Mouse (Mus musculus) adrenal gland (tissue): Measurements from ENCODE around the gene Top2a.

Source experiments
- intact Hi-C: fragments of 180-260 bp; cut with DNase I; formaldehyde crosslinking; loops from one replicate; pipeline ENCODE4 v1.15.1; 2025
- long read RNA-seq, 2 experiments: library from polyadenylated mRNA; unstranded; transcript quantifications; one replicate each; pipeline ENCODE4 v2.0.0; 2020; ENCODE audit warnings: borderline replicate concordance in 1 of 2; ENCODE audit not compliant: insufficient replicate concordance in 1 of 2

Gene Top2a
- long read RNA-seq, experiment 1, partial matches to known transcripts, result 1 of 1 reads
- long read RNA-seq, experiment 1, other reads (novel, unspliced or antisense), result 0 of 1 reads
- long read RNA-seq, experiment 2, partial matches to known transcripts, result 2 of 2 reads
- long read RNA-seq, experiment 2, other reads (novel, unspliced or antisense), result 0 of 2 reads

DNA sequence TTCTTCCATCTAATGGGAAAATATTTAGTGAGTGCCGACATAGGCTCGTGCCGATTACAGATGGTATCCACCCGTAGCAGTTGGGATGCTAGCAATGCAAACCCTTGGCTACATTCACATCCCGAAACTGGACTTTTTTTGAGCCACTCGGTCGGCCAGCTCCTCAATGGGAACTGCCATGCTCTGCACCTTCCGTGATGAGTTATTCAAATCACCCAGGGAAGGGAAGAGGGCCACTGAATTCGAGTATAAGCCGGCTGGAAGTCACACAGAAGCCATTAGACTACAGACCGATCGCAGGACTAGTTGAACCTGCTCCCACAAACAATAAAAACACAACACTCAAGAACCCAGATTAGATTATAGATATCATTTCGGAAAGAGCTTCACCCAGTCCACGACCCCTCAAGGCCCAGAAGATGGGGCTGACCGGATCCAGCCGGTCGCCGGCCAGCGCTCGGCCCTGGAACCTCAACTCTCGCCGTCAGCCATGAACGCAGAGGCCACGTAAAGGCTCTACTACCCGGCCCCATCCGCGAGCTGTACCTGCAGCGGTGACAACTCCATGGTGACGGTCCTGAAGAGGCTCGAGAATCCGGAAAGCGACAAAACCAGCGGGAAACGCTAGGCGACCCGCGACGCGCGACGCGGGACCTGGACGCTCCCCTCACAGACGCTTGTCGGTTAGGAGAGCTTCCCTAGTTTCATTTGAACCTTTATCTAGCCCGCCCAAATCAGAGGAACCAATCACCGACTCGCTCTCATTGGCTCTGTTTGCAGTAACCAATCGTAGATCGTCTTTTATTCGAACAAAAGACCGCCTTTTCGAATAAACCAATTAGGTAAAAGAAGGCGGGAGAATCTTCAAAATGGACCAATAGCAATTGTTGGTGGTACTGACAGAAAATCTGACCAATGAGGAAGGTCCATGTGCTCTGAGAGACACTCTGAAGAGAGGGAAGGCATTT lies at the start of gene Top2a:
Top2a (minus strand) TSS at position 690 of the 968 bp plus-strand sequence.
- intact Hi-C loops, result no loop called here

DNA sequence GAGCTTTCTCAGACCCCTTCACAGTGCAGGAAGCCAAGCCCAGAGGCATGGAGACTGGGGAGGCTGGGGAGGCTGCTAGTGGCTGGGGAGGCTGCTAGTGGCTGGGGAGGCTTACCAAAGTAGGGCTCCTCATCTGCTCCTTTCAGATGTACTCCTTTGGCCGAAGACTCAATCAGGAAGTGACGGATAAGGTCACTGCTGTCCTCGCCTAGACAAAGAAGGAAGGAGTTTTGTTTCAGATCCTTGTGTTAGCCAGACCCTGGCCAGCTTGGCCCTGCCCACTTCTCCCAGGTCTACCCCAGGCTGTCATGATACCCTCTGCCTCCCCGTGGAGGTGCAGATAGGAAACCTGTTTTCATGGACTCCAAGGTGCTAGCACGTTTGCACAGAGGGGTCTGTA lies 49.8 kb upstream of the Top2a start:
- intact Hi-C loops, result no loop called here

DNA sequence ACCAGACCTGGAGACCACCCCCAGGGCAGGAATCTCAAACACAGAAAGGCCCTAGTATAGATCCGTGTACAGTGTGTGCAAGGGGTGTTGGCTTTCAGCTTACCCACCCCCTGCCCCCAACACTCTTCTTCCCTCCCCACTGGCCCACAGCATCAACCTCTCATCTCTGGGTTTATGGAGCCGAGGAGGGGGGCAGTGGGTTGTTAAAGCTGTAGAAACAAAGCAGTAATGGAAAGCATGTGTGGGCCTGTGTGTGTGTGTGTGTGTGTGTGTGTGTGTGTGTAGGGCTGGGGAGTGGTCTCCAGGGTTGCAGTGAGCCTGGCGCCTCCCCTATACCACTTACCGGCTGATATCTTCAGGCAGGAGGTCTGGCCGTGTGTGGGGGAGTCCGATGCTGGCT lies 47.9 kb upstream of the Top2a start:
- intact Hi-C loops, result no loop called here

DNA sequence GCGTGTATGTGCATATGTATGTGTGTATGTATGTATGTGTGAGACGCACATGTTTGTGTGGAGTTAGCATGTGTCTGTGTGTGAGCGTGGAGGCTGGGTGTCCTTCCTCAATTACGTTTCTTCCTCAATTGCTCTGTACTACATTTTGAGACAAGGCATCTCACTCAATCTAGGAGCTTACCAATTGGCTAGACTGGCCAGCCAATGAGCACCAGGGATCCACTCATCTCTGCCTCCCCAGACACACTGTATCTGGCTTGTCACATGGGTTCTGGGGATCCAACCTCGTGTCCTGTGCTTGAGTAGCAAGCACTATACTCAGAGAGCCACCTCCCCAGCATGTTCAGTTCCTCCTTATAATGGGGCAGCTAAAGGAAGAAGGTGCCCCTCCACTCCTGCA lies 44.5 kb upstream of the Top2a start:
- intact Hi-C loops, result loop anchor here (5.0 kb wide), 1 partner anchor 74 kb away; no protein-coding TSS in a partner anchor

DNA sequence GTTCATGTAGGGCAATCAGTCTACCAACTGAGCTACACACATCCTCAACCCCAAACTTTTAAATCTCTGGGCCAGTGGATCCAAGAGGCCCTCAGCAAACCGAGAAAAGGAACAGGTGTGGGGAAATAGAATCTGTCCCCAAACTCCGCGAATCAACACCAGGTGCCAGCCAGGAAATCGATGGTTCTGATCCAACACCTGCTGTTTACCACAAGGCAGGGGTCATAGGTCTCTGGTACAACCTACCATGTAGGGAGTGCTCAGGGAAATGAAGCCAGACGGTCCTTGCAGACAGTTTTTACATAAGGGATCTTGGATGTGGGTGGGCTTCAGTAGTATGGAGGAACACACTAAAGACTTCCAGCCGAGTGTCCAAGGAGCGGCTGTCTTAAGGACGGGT lies 43.6 kb upstream of the Top2a start:
- intact Hi-C loops, result loop anchor here (2.0 to 5.0 kb wide), 2 partner anchors 29 to 75 kb away; no protein-coding TSS in a partner anchor

DNA sequence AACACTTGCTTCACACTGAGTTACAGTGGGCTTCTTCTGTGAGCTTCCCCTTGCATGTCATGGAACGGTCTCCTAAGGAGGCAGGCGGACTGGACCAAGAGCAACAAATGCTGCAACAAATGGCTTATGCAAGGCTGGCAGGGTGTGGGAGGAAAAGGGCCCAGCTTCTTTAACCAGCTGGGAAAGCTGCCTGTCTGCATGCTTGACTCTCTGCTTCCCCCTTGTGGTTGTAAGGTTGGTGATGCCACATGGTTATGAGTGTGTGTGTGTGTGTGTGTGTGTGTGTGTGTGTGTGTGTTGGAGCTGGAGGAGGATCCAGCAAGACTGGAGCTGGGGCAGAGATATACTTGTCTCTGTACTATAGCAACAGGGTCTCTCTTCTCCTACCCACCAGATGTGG lies 42.0 kb upstream of the Top2a start:
- intact Hi-C loops, result loop anchor here (2.0 to 5.0 kb wide), 2 partner anchors 27 to 76 kb away; no protein-coding TSS in a partner anchor

DNA sequence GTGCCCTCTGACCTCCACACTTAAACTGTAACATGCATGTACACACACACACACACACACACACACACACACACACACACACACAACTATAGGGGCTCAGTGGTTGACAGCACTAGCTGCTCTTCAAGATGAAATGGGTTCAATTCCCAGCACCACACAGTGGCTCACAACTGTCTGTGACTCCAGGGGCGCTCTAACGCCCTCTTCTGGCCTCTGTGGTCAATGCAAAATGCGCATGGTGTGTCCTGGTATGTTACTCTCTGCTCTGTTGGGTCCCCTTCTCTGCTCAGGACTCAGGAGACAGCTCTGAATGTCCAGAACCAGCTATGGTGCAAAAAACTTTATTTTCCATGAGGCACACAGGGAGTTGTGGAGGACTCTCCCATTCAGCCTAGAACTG lies 41.4 kb upstream of the Top2a start:
- intact Hi-C loops, result loop anchor here (5.0 kb wide), 1 partner anchor 77 kb away; no protein-coding TSS in a partner anchor

DNA sequence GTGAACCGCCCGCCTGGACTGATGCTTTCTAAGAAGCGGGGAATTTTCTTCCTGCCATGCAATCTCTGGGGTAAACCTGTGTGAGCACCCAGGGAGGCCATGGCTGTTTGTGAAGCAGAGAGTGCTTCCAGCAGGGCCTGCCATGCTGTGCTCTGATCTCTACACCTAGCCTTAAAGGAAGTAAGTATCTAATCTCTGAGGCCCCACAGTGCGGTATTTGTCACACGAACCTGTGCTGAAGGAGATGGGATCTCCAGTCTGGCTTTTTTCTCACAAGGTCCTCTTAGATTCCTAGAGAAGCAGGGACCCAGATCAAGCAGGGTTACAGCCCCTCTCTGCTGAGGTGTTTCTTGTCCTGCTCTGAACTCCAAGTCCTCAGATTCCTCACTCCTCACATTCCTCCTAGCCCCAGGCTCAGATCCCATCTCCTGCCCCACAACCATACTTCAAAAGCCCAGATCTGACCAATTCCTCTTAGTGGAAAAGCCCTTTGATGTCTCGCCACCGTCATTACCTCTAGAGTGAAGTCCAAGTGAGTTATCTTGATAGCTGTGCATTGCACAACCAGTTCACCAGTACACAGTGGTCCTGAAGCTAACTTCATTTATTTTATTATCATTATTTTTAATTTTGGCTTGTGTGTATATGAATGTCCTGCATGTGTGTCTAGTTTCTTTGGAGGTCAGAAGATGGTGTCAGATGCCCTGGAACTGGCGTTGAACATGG lies 39.6 kb upstream of the Top2a start:
- intact Hi-C loops, result no loop called here

DNA sequence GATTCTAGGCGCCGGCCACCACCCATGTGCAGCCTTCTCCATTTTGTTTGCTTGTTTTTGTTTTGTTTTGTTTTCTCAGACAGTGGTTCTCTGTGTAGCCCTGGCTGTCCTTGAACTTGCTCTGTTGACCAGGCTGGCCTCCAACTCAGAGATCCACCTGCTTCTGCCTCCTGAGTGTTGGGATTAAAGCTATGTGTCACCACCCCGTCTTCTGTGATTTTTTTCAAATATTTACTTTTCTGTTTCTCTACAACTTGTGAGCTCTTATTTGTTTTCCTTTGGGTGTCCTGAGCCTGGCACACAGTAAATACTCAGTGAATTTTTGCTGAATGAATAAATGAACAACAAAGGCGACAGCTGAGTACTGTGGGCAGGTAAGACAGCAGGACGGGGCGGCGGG lies 38.7 kb upstream of the Top2a start:
- intact Hi-C loops, result no loop called here

DNA sequence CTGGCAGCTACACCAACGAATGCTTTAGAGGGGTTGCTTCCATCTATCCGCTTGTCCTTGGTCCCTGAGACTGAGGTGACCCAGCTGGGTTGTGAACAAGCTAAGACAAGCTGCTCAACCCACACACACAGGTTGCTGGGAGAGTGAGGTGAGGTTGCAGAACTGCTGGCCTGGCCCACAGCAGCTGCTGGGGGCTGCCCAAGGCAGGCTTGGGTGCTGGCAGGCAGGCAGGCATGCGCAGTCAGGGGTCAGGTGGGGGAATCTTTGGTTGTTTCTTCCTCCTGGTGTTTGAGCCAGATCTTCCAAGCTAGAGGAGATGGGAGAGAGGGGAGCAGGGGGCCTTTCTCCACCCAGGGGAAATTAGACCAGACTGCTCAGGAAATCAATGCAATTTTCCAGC lies 36.4 kb upstream of the Top2a start:
- intact Hi-C loops, result no loop called here

DNA sequence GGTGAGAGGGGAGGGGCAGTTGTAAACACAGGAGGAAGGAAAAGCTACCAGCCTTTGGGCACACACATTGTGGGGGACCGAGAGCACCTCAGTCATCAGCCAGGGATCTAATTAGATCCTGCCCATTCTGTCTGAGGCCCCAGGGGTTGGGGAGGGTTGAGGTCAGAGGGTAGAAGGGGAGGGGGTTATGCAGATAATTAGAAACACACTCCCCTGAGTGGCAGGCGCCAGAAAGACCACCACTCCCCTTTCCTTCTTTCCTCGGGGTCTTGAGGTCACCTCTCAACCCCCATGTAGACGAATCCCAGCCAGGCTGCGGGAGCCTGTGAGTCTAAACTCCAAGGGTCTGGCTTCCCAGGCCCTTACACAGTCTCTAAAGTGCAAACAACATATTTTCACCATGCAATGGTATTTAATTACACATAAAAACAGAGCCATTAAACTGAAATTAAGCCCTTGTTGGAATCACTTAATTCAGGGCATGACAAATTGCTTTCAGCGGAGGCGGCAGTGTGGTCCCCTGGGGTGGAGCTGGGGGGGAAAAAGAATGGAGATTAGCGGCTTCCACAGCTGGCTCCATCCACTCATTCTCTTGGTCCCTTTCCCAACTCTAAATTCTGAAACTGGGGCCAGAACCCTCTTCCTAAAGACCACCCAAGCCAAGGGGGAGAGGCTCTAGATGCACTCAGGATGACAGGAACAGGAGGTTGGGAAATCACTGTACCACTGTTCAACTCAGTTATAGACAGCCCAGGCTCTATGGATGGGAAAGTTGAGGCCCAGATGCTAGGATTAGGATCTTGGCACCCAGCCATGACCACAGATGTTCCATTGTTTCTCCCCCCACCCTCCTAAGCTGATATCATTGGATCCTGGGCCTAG lies 31.8 kb upstream of the Top2a start:
- intact Hi-C loops, result no loop called here

DNA sequence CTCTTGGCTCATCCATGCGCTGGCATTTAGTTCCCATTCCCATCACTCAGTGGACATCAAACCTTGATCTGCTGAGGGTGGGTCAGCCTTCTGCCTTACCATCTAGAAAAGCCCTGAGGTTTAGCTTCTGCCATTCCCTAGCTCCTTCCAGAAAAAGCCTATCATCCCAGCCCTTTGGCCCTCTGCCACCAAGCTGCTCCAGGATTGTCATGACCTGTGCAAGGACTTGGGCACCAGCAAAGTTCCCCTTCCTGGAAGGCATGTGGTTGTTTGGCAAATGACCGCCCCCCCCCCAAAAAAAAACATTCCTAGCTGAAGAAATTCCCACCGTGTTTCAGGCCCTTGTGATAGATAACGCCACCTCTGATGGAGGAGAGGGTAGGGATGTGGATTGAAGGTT lies 31.2 kb upstream of the Top2a start:
- intact Hi-C loops, result no loop called here

DNA sequence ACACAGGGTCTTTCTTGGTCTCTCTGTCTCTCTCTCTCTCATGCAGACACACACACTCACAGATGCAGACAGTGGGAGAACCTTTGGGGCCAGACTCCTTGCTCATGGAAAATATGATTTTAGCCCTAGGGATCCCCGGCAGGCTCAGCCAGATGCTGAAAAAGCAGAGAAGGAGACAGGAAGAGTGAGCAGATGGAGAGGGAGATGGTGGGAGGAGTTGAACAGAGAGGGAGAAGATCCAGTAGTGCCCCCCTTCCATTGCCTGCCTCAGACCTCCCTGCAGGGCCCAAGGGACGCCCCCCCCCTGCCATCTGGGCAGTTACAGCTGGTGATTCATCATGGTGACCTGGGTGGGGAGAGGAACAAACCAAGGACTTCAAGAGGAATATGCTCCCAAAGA lies 23.7 kb upstream of the Top2a start:
- intact Hi-C loops, result no loop called here

DNA sequence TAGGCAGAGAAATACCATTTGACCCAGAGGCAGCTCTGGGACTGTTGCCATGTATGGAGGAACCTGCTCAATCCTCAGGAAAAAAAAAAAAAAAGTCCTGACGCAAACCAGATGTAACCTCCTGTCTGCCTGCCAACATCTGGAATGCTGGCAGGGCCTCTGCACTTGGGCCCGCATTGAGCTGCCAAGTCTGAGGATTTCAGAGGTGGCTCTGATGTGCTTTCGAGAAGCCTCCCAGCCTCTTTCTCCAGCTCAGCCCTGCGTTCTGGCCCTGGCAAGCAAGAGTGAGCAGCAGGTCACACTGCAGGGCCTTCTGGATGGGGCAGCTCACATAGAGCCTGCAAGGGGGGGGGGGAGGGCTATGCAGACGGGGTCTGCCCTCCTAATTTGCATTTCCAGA lies 23.1 kb upstream of the Top2a start:
- intact Hi-C loops, result no loop called here

DNA sequence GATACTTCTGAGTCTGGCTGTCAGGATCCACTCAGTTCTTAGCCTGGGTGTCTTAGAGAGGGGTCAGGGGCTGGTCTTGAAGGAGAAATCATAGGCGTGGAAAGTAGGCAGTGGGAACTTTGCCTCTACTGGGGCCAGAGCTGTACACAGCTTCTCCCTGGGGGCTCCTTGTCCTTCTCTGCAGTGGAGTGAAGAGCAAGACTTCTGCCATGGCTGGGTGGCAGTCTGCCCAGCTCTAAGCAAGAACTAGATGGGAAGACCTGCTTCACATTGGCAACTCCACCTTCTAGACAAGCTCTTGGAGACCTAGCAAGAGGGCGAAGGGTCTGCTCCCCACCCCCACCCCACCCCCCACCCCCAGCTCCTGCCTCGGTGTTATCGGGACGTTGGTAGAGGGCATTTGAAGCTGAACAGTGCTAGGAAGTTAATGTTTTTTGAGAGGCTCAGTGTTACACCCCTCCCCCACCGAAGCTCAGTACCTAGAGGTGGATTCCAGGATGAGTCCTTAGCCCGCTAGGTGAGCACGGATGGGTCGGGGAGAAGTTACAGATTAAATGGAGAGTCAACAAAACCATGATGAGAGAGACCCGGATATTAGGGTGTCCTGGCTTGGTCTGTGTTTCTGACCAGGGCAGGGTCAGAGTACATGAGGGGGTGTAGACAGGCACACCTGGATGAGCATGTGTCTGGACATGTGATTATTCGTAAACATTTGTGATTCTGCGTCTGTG lies 21.3 kb upstream of the Top2a start:
- intact Hi-C loops, result no loop called here

DNA sequence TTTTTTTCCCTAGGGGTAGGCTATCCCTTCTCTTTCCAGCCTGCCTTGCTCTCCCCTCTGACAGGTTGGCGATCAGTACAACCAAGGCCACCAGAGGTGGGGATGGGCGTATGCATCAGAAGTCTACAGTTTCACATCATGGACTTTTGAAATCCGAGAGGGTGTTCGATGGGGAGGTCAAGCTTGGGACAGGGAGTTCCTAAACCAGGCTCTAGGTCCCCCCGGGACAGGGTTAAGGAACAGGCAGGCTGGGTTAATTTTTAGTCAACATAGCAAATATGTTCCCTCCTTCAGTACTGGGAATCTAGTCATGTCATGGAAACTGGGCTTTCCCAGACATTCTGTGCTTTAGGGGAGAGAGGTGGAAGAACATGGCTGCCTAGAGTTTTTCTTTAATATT lies 20.3 kb upstream of the Top2a start:
- intact Hi-C loops, result no loop called here

DNA sequence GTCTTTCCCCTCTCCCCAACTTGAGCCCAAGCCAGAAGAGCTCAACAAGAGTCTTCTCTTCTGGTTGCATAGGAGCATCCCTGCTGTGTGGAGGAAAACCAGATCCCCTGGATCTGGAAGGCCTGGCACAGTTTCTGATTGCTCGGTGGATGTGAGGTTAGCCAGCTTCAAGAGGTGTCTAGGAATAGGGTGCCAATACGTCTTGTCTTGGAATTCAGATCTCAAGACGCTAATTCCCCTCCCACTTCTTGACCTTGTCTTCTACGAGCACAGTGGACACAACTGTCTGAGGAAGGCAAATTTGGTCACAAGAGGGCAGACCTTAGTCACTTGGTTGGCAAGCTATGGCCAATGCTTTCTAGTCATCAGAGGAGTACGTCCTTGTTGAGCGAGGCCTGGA lies 19.6 kb upstream of the Top2a start:
- intact Hi-C loops, result no loop called here

DNA sequence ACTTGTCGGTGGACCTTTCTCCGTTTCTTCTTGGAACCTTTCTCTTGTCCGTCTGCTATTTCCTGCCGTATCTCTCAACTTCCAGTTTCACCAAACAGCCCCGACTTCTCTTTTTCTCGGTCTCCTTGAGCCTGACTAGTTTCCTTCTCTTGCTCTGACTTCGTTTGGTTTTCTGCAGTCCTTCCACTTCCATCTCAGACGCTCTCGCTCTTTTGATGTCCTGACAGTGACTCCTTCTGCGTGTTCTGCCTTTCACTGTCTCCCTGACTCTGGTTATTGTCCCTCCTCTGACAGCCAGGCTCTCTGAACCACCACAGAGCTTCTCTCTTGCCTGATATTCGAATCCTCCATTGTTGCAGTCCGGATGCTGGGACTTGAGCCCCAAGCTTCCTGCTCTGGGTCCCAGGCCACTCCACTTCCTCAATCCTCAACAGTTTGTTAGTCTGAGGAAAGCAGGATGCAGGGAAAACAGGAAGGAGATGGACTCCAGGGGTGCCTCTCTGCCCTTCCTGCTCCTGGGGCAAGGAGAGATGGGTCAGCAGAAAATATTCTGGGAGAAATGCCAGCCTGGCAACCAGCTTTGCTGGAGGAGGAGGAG lies 18.9 kb upstream of the Top2a start:
- intact Hi-C loops, result no loop called here

DNA sequence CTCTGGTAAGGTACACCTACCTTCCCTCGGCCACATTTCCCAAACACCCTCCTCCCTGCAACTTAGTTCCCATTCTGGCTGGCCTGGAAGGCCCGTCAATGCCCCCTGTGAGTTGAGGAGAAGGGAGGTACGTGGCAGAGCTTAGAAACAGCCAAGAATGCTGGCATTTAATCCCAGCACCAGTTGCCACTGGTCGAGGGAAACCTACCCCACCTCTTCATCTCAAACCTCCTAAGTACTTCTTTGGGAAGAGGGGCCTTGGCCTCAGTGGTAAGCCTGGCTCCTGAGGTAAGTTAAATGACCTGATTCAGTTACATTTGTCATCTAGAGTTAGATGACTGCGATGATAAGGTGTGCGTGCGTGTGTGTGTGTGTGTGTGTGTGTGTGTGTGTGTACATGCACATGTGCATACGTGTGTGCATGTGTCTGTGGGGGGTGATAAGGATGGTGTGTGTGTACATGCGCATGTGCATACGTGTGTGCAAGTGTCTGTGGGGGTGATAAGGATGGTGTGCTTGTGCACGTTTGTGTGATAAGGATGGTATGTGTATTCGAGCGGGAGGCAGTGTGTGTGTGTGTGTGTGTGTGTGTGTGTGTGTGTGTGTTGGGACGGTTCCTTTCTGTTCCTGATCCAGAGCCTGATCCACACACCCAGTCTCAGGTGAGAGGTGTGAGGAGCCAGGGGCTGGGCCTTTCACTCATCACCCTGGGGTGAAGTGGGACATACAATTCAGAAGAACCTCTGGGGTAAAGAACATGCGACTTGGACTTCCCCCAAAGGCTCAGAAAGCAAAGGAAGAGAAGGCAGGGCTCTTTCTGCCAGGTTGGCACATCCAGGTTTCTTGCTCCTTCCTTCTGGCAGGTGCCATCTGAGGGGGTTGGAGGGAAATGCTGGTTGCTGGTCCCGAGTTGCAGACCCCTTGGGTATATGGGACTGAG lies 18.1 kb upstream of the Top2a start:
- intact Hi-C loops, result no loop called here
